Mouse (Mus musculus) CD4-positive, CD25-positive, alpha-beta regulatory T cell, adult 2 months (primary cell): Measurements from ENCODE around the gene Dner.
A peak's percentile ranks its signal among the peaks of the same experiment; 100 is the strongest.

Experiments
- DNase-seq: peaks from one replicate; pipeline ENCODE4 v3.0.0-alpha.2; 2012; ENCODE audit warnings: low read depth, low spot score

Dner gene

DNA sequence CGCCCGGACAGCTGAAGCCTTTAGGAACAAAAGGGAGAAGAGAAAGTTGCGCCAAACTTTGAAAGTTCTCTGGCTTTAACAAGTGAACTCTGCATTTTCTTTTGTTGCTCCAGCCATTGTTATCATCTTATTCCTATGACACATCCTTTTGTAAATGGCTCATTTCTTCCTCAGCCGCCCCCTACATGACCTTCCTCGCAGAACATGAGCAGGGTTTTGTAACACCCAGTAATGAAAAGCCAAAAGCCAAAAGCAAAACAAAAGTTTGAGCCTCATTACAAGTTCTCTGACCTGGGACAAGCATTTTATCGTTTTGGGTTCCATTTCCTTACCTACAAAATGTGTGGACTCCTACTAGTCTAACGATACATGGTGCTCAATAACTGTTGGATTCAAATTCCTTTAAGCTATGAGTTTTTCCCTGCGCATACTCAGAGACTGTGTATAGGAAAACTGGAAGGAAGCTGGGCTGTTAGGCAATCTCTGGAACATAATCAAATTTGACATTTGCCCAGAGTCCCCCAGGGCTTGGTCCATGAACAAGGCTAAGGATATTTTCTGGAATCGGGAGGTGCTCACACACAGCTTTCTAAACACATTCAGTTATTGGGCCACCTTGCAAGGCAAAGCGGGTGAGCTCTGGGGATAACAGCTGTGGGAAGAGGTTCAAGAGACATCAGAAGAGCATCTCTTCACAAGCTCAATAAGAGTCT lies 246.3 kb downstream of the Dner start:
- no peak for DNase-seq

GRCm38 (mm10) chr1:84443640-84444039 lies 252.4 kb downstream of the Dner start:
- no peak for DNase-seq

DNA sequence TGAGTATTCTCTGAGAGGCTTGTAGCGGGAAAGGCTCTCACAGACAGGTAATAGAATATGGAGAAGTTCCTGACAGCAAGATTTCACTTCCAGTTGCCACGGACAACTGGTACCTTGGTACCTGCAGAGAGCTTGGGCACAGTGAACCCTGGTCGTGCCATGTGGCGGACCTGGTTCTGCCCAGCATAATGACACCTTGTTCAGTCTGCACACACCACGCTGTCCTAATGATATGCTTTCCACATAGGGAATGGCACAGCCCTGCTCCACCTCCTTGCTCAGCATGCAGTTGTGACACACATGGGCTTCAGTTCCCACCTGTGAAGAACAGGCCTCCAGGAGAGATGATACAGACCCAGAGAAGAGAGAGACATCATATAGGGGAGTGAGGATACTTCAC lies 253.0 kb downstream of the Dner start:
- no peak for DNase-seq

DNA sequence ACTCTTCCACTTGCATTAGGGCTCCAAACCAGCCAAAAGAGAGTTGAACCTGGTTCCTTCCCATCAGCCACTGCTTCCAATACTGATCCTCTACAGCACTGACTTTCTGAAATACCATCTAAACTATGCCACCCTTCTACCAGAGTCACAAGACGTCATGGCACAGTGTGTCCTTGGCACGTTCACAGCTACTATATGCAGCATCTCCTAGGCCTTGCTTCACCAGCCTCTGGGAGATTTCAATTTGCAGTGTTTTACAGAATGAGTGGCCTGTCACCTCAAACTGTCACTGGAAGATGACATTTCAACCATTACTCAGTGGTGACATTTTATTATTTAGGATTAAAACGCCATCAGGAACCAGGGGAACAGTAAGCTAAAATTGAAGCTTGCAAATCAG lies 254.6 kb downstream of the Dner start:
- no peak for DNase-seq

DNA sequence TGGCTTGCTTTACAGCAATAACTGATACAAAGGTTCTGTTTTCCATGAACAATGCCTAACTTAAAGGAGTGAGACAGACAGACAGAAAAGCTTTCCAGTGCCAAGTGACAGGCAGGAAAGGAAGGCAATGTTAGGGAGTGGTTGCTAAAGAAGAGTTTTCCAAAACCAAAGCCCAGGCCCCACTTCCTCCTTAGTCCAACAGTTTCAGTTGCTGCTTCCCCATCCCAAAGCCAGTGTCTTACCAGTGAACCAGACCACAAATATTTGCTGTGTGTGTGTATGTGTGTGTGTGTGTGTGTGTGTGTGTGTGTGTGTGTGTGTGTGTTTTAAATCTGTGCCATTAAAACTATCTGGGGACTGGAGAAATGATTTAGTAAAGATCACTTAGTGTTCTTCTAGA lies 258.5 kb downstream of the Dner start:
- no peak for DNase-seq

DNA sequence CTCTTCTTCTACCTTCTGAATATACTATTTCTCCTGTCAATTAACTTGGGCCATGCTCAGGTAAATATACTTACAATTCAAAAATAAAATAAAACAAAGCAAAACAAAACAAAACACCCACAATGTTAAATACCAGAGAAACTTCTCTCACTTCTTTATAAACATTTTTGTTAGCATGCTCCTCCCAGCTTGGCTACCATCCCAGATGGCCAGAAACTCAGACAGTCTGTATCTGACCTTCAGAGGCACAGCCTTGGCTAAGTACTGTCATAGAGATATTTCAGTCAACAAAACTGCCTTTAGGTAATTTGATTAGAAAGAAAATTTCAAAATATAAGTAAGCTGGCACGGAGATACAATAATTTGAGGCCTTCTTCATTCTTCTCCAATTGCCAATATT lies 259.7 kb downstream of the Dner start:
- DNase-seq = no peak

- DNase-seq = no peak
These were observed 262.6 kb downstream of the Dner start for GRCm38 (mm10) chr1:84433291-84433980.

- DNase-seq = no peak
These were observed 263.7 kb downstream of the Dner start for GRCm38 (mm10) chr1:84432311-84432710.

GRCm38 (mm10) chr1:84428331-84428730 lies 267.7 kb downstream of the Dner start:
- DNase-seq = no peak

- no peak for DNase-seq
These were observed 268.3 kb downstream of the Dner start for GRCm38 (mm10) chr1:84427757-84428156.

DNA sequence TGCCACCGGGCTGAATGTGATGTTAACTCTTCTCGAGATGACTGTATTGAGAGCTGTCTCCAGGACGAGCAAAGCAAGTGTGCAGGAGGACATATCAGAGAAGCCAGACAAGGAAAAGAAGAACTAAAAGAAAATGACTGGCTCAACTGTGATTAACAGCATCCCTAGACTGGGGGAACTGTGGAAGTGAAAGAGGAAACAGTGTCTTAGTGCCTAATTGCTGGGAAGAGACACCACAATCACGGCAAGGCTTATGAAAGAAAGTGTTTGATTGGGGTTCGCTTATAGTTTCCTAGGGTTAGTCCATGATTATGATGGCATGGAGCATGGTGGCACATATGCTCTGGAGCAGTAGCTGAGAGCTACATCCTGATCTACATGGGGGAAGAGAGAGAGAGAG lies 269.3 kb downstream of the Dner start:
- DNase-seq = no peak

DNA sequence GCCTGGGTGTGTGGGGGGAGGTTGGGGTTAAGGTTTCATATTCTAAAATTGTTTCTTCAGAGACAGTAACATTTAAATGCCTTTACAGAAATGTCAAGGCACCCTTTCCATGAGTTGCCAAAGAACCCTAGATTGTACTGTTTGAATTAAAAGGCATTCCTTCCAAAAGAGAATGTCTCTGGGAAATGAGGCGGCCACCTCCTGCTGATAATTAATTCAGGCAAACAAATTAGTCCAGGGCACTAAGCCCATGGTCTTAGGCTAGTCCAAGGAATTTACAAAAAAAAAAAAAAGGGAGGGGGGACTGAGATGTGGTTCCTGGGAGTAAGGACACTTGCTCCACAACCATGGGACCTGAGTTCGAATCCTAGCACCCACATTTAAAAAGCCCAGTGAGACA lies 273.1 kb downstream of the Dner start:
- no peak for DNase-seq

DNA sequence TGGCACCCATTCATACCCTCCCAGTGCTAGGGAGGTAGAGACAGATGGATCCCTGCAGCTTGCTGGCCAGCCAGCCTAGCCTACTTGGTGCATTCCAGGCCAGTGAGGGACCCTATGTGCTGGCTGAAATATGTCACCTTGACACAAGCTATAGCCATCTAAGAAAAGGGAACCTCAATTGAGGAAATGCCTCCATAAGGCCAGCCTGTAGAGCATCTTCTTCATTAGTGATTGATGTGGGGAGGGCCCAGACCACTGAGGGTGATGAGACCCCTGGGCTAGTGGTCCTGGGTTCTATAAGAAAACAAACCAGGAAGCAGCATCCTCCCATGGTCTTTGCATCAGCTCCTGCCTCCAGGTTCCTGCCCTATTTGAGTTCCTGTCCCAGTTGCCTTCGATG lies 274.2 kb downstream of the Dner start:
- DNase-seq = no peak

GRCm38 (mm10) chr1:84419416-84419815 lies 276.6 kb downstream of the Dner start:
- DNase-seq = no peak

- no peak for DNase-seq
These were observed 277.5 kb downstream of the Dner start for GRCm38 (mm10) chr1:84418511-84418910.

DNA sequence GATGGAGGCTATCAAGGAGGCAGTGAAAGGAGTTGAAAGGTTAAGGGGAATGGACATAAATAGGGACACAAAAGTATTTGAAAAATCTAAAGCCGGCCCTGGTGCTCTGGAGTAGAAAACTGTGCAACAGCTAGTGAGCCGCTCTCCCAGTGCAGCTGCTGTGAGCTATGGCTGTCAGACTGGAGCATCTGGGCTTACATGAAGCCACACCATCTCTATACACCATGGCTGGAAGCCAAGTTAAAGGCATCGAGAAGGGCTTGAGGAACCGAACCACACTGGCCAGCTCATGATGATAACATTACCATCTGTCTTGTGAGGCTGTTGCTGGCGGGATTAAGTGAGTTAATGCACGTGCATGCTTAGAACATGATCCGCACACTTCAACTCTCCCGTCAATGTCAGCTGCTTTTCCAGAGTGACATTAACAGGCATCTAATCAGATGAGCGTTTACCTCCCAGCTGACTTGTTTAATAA lies 278.2 kb downstream of the Dner start:
- DNase-seq = no peak

DNA sequence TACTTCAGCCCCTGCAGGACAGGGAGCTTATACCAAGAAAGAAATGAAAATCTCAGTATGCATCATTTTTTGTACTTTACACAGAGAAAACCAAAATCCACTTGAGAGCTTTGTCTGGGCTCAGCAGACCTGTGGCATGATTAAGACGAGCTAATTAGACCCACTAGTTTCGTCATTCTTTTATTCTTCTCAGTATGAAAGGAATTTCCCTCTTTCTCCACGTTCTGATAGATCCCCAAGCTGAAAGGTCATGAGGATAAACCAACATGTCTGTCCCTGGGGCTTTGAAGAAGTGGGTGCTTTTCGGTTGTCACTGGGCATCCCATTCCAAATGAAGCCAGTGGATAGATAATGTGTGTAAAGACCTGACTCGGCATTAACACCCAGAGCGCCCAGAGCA lies 278.7 kb downstream of the Dner start:
- no peak for DNase-seq

GRCm38 (mm10) chr1:84414464-84414863 lies 281.6 kb downstream of the Dner start:
- DNase-seq = no peak

- no peak for DNase-seq
These were observed 286.5 kb downstream of the Dner start for GRCm38 (mm10) chr1:84409514-84409913.

- DNase-seq = no peak
These were observed 287.1 kb downstream of the Dner start for GRCm38 (mm10) chr1:84408873-84409272.

GRCm38 (mm10) chr1:84406891-84407290 lies 289.1 kb downstream of the Dner start:
- DNase-seq = peak; percentile 12

DNA sequence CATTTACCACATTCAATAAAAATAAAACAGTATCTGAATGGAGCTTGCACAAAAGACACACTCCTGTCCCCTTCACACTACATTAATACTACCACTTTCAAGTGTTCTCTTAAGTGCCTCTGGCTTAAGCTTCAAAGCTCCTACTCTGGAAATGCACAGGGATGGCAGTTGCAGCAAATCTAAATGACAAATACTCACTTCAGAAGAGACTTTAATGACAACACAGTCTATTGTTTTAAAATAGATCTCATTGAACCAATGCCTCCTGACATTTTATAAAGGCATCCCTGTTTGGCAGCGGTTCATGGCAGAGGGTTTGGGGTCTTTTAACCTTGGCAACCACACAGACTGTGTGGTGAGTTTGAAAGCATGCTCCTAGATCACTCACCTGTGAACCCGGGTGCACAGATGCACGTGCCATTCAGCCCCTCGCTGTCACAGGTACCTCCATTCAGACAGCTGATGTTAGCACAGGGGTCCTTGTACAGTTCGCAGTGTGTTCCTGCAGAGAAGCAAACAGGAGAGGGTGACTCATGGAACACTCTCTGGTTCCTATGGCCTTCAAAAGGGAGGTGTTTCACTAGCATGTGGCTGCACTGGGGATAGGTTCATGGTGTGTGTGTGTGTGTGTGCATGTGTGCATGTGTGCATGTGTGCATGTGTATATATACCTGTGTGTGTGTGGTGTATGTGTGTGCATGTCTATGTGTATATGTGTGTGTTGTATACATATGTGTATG lies 290.3 kb downstream of the Dner start:
- DNase-seq = no peak

DNA sequence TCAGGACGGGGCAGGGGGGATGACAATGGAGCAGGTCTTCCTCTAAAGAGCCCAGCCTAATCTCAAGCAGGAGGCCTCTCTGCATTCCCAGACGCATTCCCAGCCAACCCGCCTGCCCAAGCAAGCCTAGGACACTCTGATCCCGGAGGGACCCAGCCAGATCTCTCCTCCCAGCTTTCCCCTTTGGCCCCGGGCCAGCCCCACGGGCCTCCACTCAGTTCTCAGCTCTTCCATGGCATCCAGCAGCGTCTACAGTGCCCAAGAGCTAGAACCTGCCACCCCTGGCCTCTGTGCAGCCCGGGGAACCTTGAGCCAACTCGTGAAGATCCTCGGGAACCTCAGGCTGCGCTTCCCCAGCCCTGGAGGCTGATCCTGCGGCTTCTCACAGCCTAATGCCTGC lies 291.1 kb downstream of the Dner start:
- DNase-seq = no peak
